Comparison of ENCODE assay signal across 12 mouse cellular contexts in genomic region chr7:28938654-28939053, GRCm38 (mm10). TPM values are rescaled to one million over a fixed set of nuclear protein-coding genes. Genes with fewer than 3 reads are reported as not detected.
DNase-seq lines count a peak whose midpoint lies in the region; ATAC-seq lines count a peak whose summit lies in the region.
"Had no signal": no experiment of that assay in that cellular context is flagged by ENCODE, and none has a peak within 500 bp of the region (broad histone marks: within the 10 kb centered on the region; RNA-seq: fewer than 3 reads in every experiment).

No protein-coding gene starts in this region.

- no peak overlapping the region; the same call in 1 of the 2 replicates for H3K4me3 ChIP-seq in heart, embryonic 10.5 days
- no peak overlapping the region for H3K4me3 ChIP-seq in lung, embryonic 15.5 days
- H3K4me3 ChIP-seq in embryonic facial prominence, embryonic 15.5 days (replicated peaks), result no peak overlapping the region
- H3K4me3 ChIP-seq in neural tube, embryonic 15.5 days (replicated peaks), result no peak overlapping the region

- no peak overlapping the region for H3K4me2 ChIP-seq in lung, embryonic 15.5 days
- no peak overlapping the region for H3K4me2 ChIP-seq in embryonic facial prominence, embryonic 15.5 days (replicated peaks)
- H3K4me2 ChIP-seq in neural tube, embryonic 15.5 days, result no peak overlapping the region

- no peak for DNase-seq in heart, embryonic 10.5 days (ENCODE audit: low spot score)
- DNase-seq in heart, postnatal 25 days (ENCODE audit: low spot score), result no peak
- no peak for DNase-seq in lung, adult 18-20 months
- DNase-seq in cerebellum, postnatal 36 days, result no peak
- no peak for DNase-seq in layer of hippocampus, adult 11-12 months (ENCODE audit: low spot score)
- DNase-seq: gastrocnemius, postnatal 10 days; thymus, adult 2 months had no signal

- H3K9ac ChIP-seq in lung, embryonic 15.5 days, result no peak overlapping the region
- H3K9ac ChIP-seq in embryonic facial prominence, embryonic 15.5 days, result no peak overlapping the region
- H3K9ac ChIP-seq in neural tube, embryonic 15.5 days (replicated peaks), result no peak overlapping the region

- intact Hi-C loops in heart, postnatal 25 days (cut with DNase I), result loop anchor here (2.0 to 5.0 kb wide), 2 partner anchors 22 to 34 kb away; no protein-coding TSS in a partner anchor

- H3K36me3 ChIP-seq in heart, embryonic 10.5 days, result peaks cover 38% of the 10 kb centered on the region
- H3K36me3 ChIP-seq in lung, embryonic 15.5 days, result no peaks in the 10 kb centered on the region
- H3K36me3 ChIP-seq in embryonic facial prominence, embryonic 15.5 days, result peaks cover 13% of the 10 kb centered on the region
- no peaks in the 10 kb centered on the region for H3K36me3 ChIP-seq in neural tube, embryonic 15.5 days

- H3K27ac ChIP-seq in heart, embryonic 10.5 days, result peak overlapping the region; percentile 94
- H3K27ac ChIP-seq in lung, embryonic 15.5 days, result 0 out of 2 replicates have a peak overlapping the region, but pooled peaks have one; percentile 37
- H3K27ac ChIP-seq in embryonic facial prominence, embryonic 15.5 days (replicated peaks), result peak overlapping the region; percentile 67
- H3K27ac ChIP-seq in neural tube, embryonic 15.5 days (replicated peaks), result peak overlapping the region; percentile 48; the same call in 1 of the 2 replicates

- H3K9me3 ChIP-seq in heart, embryonic 10.5 days, result no peaks in the 10 kb centered on the region
- no peaks in the 10 kb centered on the region for H3K9me3 ChIP-seq in lung, embryonic 15.5 days
- no peaks in the 10 kb centered on the region for H3K9me3 ChIP-seq in embryonic facial prominence, embryonic 15.5 days (replicated peaks)
- H3K9me3 ChIP-seq in neural tube, embryonic 15.5 days (replicated peaks), result no peaks in the 10 kb centered on the region

- H3K4me1 ChIP-seq in heart, embryonic 10.5 days, result peaks cover 94% of the 10 kb centered on the region
- H3K4me1 ChIP-seq in lung, embryonic 15.5 days, result peaks cover 62% of the 10 kb centered on the region
- H3K4me1 ChIP-seq in embryonic facial prominence, embryonic 15.5 days, result peaks cover 72% of the 10 kb centered on the region
- H3K4me1 ChIP-seq in neural tube, embryonic 15.5 days, result peaks cover 27% of the 10 kb centered on the region

- no peak for ATAC-seq in lung, embryonic 15.5 days (ENCODE audit: borderline replicate concordance, extremely low read depth, low FRiP score, low TSS enrichment)
- ATAC-seq in embryonic facial prominence, embryonic 15.5 days (ENCODE audit: insufficient number of reproducible peaks, low FRiP score, low TSS enrichment, low read depth), result no peak
- no peak for ATAC-seq in neural tube, embryonic 15.5 days (ENCODE audit: low FRiP score)
- ATAC-seq: CD4-positive, CD25-positive, alpha-beta regulatory T cell, adult 4 months had no signal

- H3K27me3 ChIP-seq in heart, embryonic 10.5 days (ENCODE audit: insufficient read depth, poor library complexity, severe bottlenecking), result no peaks in the 10 kb centered on the region
- H3K27me3 ChIP-seq in lung, embryonic 15.5 days, result no peaks in the 10 kb centered on the region
- H3K27me3 ChIP-seq in embryonic facial prominence, embryonic 15.5 days, result no peaks in the 10 kb centered on the region
- no peaks in the 10 kb centered on the region for H3K27me3 ChIP-seq in neural tube, embryonic 15.5 days (replicated peaks)

- WGBS in heart, embryonic 10.5 days, result 70% methylated on average over 4 of the region's 4 CpGs
- WGBS in lung, embryonic 15.5 days, result 80% methylated on average over 4 of the region's 4 CpGs
- WGBS in embryonic facial prominence, embryonic 15.5 days, result 54% methylated on average over 4 of the region's 4 CpGs
- 64% methylated on average over 4 of the region's 4 CpGs for WGBS in neural tube, embryonic 15.5 days

RNA-seq across cellular contexts. Expression of gene Actn4, which starts 23.5 kb away (rescaled TPM):
- 319 and 371 TPM in 2 replicates for polyA plus RNA-seq in heart, embryonic 10.5 days (2016; fragmentation: Nextera tagmentation; extraction: Ambion mirVana)
- 100 to 1,000 TPM in 1 of 2 experiments, 10 to 100 TPM in 1; 77.0 to 101 TPM for total RNA-seq in heart, postnatal 25 days (2021)
- polyA plus RNA-seq in lung, embryonic 15.5 days (2015; fragmentation: Nextera tagmentation; extraction: Ambion mirVana), result 287 and 302 TPM in 2 replicates
- 321 and 328 TPM in 2 replicates for polyA plus RNA-seq in embryonic facial prominence, embryonic 15.5 days (2015; fragmentation: Nextera tagmentation; extraction: Ambion mirVana)
- polyA plus RNA-seq in neural tube, embryonic 15.5 days (2015; fragmentation: Nextera tagmentation; extraction: Ambion mirVana), result 141 and 177 TPM in 2 replicates

RNA-seq across cellular contexts. Expression of gene Eif3k, which starts 43.0 kb away (rescaled TPM):
- 289 and 329 TPM in 2 replicates for polyA plus RNA-seq in heart, embryonic 10.5 days (2016; fragmentation: Nextera tagmentation; extraction: Ambion mirVana)
- total RNA-seq in heart, postnatal 25 days (2021), result 100 to 1,000 TPM; 148 to 164 TPM
- polyA plus RNA-seq in lung, embryonic 15.5 days (2015; fragmentation: Nextera tagmentation; extraction: Ambion mirVana), result 360 and 364 TPM in 2 replicates
- polyA plus RNA-seq in embryonic facial prominence, embryonic 15.5 days (2015; fragmentation: Nextera tagmentation; extraction: Ambion mirVana), result 403 and 405 TPM in 2 replicates
- polyA plus RNA-seq in neural tube, embryonic 15.5 days (2015; fragmentation: Nextera tagmentation; extraction: Ambion mirVana), result 306 and 324 TPM in 2 replicates

RNA-seq across cellular contexts. Expression of gene Map4k1, which starts 43.2 kb away (rescaled TPM):
- polyA plus RNA-seq in heart, embryonic 10.5 days (2016; fragmentation: Nextera tagmentation; extraction: Ambion mirVana), result 9.9 and 14.3 TPM in 2 replicates
- total RNA-seq in heart, postnatal 25 days (2021), result 1 to 10 TPM in 1 of 2 experiments, under 1 TPM in 1; 0.44 to 1.3 TPM
- 7.4 and 9.8 TPM in 2 replicates for polyA plus RNA-seq in lung, embryonic 15.5 days (2015; fragmentation: Nextera tagmentation; extraction: Ambion mirVana)
- 7.5 and 7.7 TPM in 2 replicates for polyA plus RNA-seq in embryonic facial prominence, embryonic 15.5 days (2015; fragmentation: Nextera tagmentation; extraction: Ambion mirVana)
- 10.3 and 19.2 TPM in 2 replicates for polyA plus RNA-seq in neural tube, embryonic 15.5 days (2015; fragmentation: Nextera tagmentation; extraction: Ambion mirVana)

RNA-seq across cellular contexts. Expression of gene Capn12, which starts 57.4 kb away (rescaled TPM):
- 0.20 and 0.34 TPM in 2 replicates for polyA plus RNA-seq in heart, embryonic 10.5 days (2016; fragmentation: Nextera tagmentation; extraction: Ambion mirVana)
- total RNA-seq in heart, postnatal 25 days (2021), result under 1 TPM; 0.08 to 0.22 TPM
- polyA plus RNA-seq in lung, embryonic 15.5 days (2015; fragmentation: Nextera tagmentation; extraction: Ambion mirVana), result 0.29 and 0.42 TPM in 2 replicates
- polyA plus RNA-seq in embryonic facial prominence, embryonic 15.5 days (2015; fragmentation: Nextera tagmentation; extraction: Ambion mirVana), result 1.1 and 1.4 TPM in 2 replicates
- 0.35 and 0.60 TPM in 2 replicates for polyA plus RNA-seq in neural tube, embryonic 15.5 days (2015; fragmentation: Nextera tagmentation; extraction: Ambion mirVana)
- total RNA-seq: megakaryocyte-erythroid progenitor cell, adult 5-6 weeks had no signal
- polyA plus RNA-seq: CD4-positive, CD25-positive, alpha-beta regulatory T cell, adult 4 months had no signal

Comparison
In these comparisons a context has a peak if more than half of its experiments do, and no peak if none do; other contexts are left out.
1. H3K27ac ChIP-seq: peak in every context shown above with its lines; median percentile 94 in heart, embryonic 10.5 days; 67 in embryonic facial prominence, embryonic 15.5 days; 48 in neural tube, embryonic 15.5 days; 37 in lung, embryonic 15.5 days.